Mouse (Mus musculus): ENCODE results near the gene Celsr2. TPM values are rescaled to one million over a fixed set of nuclear protein-coding genes. Genes with fewer than 3 reads are reported as not detected.

Celsr2 gene
- total RNA-seq, 4 experiments from 2014 or later, result 6.5 to 14.6 (median 9.5) TPM

DNA sequence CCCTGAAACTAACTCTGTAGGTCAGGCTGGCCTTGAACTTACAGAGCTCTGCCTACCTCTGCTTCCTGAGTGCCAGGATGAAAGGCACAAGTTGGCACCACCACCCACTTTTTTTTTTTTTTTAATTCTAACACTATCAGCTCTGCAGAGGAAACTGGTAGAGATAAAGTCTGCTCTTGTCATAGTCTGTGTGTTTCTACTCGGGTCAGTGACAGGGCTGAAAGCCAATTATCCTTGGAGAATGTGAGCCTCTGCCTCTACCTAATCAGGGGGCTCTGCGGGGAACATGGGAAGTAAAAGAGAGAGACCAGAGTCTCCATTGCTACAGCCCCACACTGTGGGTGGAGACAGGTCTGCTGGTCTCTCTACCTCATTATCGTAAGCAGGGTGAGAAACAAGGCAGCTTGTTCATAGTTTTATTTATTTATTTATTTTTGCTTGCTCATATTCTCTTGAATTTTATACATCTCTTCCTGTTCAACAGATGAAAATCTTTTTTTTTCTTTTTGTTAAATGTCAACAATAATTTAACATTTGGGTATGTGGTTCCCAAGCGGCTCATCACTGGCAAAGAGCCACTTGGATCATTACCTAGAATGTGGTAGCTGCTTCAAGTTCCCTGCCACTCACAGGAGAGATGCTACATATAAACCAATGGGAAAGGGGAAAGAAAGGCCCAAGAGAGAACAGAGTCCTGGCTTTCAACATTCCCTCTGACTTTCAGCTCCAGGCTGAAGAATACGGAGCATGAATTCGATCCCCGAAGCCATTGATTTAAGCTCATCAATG, 36.3 kb downstream of the Celsr2 start:
- DNase-seq, result no peak

DNA sequence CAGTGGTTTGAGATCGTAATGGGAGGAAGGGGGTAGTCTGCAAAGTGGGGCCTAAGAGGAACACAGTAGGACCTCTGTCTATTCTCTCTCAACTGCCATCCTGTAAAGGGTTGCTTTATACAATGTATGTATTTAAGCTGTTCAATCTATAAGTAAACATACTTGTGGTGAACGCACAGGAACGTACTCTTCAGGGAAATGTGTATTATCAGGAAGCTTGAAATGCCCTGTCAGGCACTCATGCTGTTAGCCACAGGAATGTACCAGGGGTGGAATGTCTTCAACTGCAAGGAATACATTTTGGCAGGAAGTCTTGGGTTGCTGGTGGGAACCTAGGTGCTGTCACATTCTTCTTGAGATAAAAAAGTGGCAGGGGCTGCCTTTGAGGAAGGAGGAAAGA, 42.7 kb downstream of the Celsr2 start:
- DNase-seq, result no peak

DNA sequence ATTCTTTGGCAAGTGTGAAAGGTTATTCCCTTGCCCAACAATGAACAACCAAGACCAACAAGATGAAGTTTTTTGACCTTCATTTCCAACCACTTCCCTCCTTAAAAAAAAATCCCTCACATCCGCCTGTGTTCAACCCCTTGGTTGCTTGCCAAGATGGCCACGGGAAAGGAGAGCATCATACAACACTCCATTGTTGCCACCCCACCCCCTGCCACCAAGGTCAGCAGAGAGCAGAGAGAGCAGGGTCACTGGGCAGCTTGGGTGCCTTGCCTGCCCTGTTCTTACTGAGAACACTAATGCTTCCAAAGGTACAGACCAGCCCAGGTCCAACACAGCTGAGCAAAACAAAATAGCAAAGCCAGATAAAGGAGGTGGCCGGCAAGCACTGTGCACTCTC, 43.1 kb downstream of the Celsr2 start:
- no peak for DNase-seq

DNA sequence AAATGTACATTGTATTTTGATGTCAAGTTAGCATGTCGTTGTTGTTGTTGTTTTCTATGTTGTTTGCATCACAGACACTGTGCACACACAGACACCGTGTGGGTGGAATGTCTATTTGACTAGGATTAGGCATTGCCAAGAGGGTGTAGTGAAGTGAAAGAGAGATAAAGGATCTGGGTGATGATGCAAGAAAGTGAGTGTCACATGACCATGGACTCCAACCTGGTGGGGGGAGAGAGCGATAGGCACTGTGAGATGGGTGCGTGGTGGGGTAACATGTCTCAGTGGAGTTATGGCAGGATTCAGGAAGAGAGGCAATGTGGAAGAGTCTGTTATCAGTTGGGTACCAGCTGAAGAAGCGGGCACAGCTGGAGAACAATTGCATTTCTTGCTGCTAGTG, 46.6 kb downstream of the Celsr2 start:
- no peak for DNase-seq

DNA sequence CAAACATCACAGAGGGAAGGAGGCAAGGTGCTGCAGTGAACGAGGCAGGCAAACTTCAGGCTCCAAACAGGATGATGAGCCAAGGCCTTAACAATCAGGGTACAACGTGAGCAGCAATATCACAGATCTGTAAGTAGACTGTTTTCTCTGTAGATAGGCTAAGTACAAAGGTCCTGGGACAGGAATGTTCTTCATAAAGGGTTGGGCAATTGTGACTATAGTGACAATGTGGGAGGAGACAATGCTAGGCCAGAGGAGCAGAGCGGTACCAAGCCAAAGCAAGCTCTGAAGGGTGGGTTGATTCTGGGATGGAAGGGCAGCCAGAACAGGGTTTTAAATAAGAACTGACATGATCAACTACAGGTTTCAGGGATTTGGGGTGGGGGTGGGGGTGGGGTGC, 47.5 kb downstream of the Celsr2 start:
- no peak for DNase-seq

DNA sequence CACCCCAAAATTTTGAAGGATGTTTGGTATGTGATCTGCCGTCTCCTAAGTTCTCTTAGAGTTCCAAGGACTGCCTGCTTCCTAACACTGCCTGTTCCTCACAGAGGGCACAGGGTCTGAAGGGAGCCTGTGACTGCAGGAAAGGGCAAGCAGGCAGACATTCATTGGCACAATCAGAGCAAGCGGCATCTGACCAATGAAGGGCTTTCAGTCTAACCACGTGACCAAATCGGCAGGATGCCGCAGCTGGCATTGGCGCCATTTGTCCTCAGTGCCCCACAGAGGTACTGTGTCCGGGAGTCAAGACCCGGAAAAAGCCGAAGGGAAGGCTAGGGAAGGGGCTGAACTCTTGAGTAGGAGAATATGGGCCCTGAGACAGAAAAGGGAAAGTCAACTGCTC, 48.2 kb downstream of the Celsr2 start:
- DNase-seq, result no peak

DNA sequence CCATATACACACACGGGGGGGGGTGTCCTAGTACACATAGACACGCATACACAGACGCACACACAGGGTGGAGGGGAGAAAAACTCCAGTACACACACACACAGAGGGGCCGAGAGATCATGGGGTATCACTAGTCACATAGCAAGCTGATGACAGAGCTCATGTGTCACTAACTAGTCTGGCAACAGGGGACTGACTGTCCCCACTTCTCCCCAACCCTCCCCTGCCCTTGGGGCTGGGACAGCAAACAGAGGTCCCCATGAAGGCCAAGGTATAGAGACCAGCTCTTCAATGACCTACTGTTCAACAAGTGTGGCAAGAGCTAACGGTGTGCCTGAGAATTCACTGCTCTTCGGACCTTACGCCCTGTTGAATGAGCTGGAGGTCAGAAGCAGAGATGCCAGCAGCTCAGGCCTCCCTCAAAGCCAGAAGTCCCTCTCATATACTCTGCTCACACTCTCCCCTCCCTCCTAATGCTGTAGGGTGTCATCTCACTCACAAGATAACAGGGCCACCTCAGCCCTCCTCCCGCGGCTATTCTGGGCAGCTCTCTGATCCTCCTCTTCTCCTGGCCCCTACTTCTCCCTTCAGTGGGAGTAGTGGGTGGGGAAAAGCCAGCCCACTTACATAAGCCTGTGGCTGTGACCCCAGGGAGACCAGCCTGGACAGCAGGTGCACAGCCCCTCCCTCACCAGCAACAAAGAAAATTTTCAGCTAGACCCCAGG, 50.9 kb downstream of the Celsr2 start, which contains the start of gene Mybphl:
TSS of gene Mybphl (plus strand) at position 642 of the 726 bp plus-strand sequence.
- no peak for DNase-seq

DNA sequence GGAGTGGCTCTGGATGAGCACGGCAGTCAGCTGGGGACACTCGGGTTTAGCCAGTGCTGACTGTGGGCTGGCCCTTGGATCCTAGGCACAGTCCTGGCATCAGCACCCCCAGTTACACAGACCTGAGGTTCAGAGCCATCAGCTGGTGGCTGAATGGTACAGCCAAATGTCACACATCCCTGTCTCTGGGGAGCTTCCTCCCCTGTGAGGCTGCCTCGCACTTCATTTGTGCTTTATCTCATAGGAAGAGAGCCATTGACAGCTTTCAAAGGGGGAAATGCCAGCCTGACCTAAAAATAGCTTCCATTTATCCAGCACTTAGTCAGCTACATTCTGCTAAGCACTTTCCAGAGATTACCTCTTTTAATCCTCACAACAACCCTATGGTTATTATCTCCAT, 51.7 kb downstream of the Celsr2 start:
- no peak for DNase-seq

DNA sequence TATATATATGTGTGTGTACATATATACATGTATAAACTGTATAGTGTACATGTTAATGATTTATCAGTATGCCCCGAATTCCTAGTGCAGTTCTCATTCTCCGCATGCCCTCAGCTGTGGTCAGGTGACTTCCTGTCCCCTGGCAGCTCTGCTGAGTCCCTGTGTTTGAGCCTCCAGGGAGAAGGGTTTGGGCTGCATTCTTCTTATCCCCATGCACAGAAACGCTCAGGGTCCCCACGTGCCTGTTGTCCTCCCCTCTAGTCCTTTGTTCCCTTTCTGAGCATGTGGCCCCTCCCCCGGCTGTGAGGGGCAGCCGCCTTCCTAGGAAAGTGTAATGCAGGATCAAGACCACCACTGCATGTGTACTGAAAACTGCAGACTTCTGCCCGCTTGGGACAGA, 54.5 kb downstream of the Celsr2 start:
- DNase-seq, result no peak

DNA sequence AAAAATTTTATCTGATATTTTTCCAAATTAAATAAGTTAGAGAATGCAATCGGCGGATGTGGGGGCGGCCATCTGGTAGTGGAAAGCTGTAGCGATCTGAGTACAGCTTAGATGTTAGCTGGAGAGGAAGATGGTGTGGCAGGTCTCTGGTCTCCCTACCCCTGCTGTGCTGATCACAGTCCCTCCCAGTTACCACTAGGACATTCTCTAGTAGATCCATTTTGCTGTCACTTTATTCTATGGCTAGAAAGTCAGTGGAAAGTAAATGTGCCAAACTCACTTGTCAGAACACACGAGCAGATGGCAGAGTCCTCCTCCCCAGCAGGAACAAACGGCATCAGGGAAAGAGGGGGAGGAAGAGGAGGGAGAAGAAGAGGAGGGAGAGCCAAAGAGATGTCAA, 56.9 kb downstream of the Celsr2 start:
- no peak for DNase-seq

DNA sequence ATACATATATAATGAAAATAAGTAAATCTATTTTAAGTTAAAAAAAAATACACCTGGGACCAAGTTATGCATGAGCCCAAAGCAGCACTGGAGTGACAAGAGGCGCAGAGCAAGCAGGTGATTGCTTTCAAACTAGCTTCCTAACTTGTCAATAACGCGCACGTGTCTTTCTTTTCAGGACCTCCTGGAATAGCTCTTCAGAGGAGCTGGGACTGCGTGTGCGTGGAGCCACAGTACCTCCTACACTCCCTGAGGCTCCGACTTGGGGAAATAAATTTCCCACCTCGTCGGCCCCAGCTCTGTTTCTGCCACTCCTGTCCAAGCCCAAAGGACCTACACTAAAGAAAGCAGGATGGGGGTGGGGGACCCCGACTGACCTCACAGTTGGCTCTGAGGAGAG, 58.3 kb downstream of the Celsr2 start:
- no peak for DNase-seq

DNA sequence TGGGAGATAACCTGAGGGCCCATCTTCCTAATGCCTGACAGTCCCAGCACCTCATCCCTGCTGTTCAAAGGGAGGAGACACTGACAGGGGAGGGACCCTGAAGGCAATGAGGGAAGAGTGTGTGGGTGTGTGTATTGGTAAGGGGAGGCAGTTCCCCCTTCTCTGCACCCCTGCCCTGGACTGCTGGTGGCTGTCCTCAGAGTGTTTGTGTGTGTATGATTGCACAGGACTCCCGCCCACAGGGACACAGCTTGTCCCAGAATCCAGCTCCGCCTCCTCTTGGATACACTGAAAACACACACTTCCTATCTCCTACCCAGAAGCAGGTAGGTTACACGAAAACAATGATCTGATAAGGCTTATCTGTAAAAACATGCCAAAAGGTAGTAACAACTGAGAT, 60.1 kb downstream of the Celsr2 start:
- no peak for DNase-seq

DNA sequence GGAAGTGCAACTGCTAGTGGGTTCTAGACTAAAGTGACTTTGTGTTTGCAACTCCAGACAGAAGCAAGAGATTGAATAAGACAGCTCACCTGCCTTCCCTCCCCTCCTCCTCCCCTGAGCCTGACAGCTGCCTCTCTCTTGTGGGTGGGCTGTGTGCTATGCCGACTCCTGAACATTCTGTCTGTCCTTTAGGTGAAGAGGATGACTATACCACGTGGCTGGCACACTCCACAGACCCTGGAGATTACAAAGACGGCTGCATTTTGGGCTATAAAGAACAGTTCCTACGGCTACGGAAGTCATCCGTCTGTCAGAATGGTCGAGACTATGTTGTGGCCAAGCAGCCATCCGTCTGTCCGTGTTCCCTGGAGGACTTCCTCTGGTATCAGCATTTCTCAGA, 67.0 kb downstream of the Celsr2 start:
- DNase-seq, result no peak

DNA sequence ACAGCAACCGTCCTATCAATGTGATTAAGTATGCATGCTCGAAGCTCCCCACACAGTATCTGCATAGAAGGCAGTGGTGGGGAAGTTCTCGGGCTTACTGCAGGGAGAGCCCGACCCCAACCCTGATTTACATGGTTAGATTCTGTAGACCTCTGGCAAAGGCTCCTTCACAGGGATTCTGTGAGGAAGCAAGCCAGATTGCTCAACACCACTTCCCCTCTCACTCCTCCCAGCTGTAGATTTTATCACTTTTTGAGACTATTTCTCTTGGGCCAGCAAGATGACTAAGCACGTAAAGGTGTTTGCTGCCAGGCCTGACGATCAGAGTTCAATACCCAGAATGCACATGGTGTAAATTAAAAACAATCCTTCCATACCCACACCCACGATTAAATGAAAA, 69.5 kb downstream of the Celsr2 start:
- no peak for DNase-seq

DNA sequence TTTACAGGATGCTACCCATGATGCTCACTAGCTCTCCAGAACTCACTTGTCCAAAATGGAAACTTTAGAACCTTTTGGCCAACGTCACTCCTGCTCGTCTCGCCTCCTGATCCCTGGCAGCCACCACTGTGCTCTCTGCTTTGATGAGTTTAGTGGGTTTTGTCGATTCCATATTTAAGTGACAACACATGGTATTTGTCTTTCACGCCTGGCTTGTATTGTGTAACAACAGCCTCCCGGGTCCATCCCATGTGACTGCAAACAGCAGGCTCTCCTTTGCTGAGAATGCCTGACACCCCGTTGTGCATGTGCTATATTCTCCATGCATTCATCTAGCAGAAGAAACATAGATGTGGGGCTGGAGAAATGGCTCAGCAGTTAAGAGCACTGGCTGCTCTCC, 73.2 kb downstream of the Celsr2 start:
- no peak for DNase-seq

DNA sequence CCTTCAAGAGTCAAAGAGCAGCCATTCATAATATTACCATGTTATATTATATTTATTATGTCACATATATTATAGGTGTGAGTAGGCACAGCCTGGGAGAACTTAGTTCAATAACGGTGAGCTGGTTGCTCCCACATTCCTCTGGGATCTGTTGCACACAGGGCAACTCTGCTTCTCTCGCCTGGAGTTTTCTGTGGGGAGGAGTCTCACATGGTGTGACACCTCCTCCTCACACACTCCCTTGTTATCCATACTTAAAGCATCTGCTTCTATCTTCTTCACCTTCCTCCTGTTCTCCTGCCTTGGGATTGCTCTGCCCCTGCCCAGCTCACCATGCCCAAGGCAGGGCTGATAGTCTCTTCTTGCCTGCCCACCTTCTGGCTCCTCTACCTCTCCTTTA, 74.3 kb downstream of the Celsr2 start:
- no peak for DNase-seq

Other genes starting within 250 kb of the Celsr2 start
- gene Amigo1, start 229.2 kb downstream of the Celsr2 start, total RNA-seq (2022), result 10 to 100 TPM; 24.4 to 36.9 (median 31.6) TPM
- gene Cyb561d1, start 214.3 kb downstream of the Celsr2 start, total RNA-seq (2022), result 10 to 100 TPM in 2 of 4 experiments, 1 to 10 TPM in 2; 9.3 to 14.7 (median 11.7) TPM
- gene Atxn7l2, start 204.6 kb downstream of the Celsr2 start, total RNA-seq (2022), result 10 to 100 TPM in 3 of 4 experiments, 1 to 10 TPM in 1; 8.2 to 23.1 (median 15.0) TPM
- 1 to 10 TPM in 1 of 4 experiments, under 1 TPM in 3; 0.35 to 1.0 (median 0.65) TPM for gene Sypl2, start 188.9 kb downstream of the Celsr2 start, total RNA-seq (2022)
- 10 to 100 TPM; 85.1 to 96.1 (median 89.0) TPM for gene Psma5, start 158.6 kb downstream of the Celsr2 start, total RNA-seq (2022)
- gene Sort1, start 131.5 kb downstream of the Celsr2 start, total RNA-seq (2022), result 10 to 100 TPM; 25.9 to 67.1 (median 40.9) TPM
- gene Mybphl, start 50.6 kb downstream of the Celsr2 start, total RNA-seq (2022), result not detected
- 1 to 10 TPM; 1.6 to 4.8 (median 3.0) TPM for gene Psrc1, start 31.7 kb downstream of the Celsr2 start, total RNA-seq (2022)
- 100 to 1,000 TPM; 183 to 191 (median 186) TPM for gene Sars, start 29.7 kb upstream of the Celsr2 start, total RNA-seq (2022)
- under 1 TPM in 2 of 4 experiments, not detected in 2; 0.45 to 0.59 TPM for gene 1700013F07Rik, start 118.6 kb upstream of the Celsr2 start, total RNA-seq (2022)
- 1 to 10 TPM; 2.4 to 6.9 (median 3.9) TPM for gene 5330417C22Rik, start 121.0 kb upstream of the Celsr2 start, total RNA-seq (2022)
- 10 to 100 TPM; 63.6 to 76.6 (median 68.7) TPM for gene Tmem167b, start 146.9 kb upstream of the Celsr2 start, total RNA-seq (2022)
- 10 to 100 TPM; 26.3 to 35.0 (median 29.7) TPM for gene Taf13, start 156.1 kb upstream of the Celsr2 start, total RNA-seq (2022)
- 10 to 100 TPM; 11.7 to 19.3 (median 15.3) TPM for gene Wdr47, start 175.7 kb upstream of the Celsr2 start, total RNA-seq (2022)
- gene Clcc1, start 238.4 kb upstream of the Celsr2 start, total RNA-seq (2022), result 10 to 100 TPM; 45.3 to 56.4 (median 50.8) TPM